Mouse (Mus musculus): ENCODE measurements around the gene Rps26. TPM values are rescaled to one million over a fixed set of nuclear protein-coding genes. Genes with fewer than 3 reads are reported as not detected.
"Not testable (repeated sequence)": the region's sequence is repeated elsewhere in the genome, so short reads cannot be mapped to it uniquely, and the experiment has no call there.

Gene Rps26
- polyA plus RNA-seq, 1 experiment from 2014 or later, result 429 TPM

GRCm38 (mm10) chr10:128635697-128636096 is 9.2 kb upstream of the Rps26 start:
- Histone ChIP-seq H3K36me3 (peaks cover 22% of the 10 kb centered on the region), H3K27ac (no peak overlapping the region), H3K9me3 (no peaks in the 10 kb centered on the region), H3K4me1 (peaks cover 25% of the 10 kb centered on the region), H3K27me3 (ENCODE audit: insufficient read depth, poor library complexity, severe bottlenecking) (peaks cover 20% of the 10 kb centered on the region; the same call in 1 of the 2 replicates), H3K4me3 (no peak overlapping the region)
- DNase-seq (ENCODE audit: low spot score), result no peak
- WGBS, result 87% methylated on average over 13 of the region's 13 CpGs

GRCm38 (mm10) chr10:128631571-128631970 is 5.0 kb upstream of the Rps26 start:
- H3K4me3 ChIP-seq, result no peak overlapping the region
- 26% methylated on average over 6 of the region's 6 CpGs for WGBS
- peaks cover 8% of the 10 kb centered on the region for H3K4me1 ChIP-seq
- peaks cover 20% of the 10 kb centered on the region; the same call in 1 of the 2 replicates for H3K27me3 ChIP-seq (ENCODE audit: insufficient read depth, poor library complexity, severe bottlenecking)
- H3K36me3 ChIP-seq, result peaks cover 19% of the 10 kb centered on the region
- H3K9me3 ChIP-seq, result no peaks in the 10 kb centered on the region
- no peak overlapping the region for H3K27ac ChIP-seq
- no peak for DNase-seq (ENCODE audit: low spot score)

GRCm38 (mm10) chr10:128630306-128630705 is 3.8 kb upstream of the Rps26 start:
- WGBS, result 79% methylated on average over 5 of the region's 5 CpGs
- Histone ChIP-seq H3K36me3 (peaks cover 14% of the 10 kb centered on the region), H3K27me3 (ENCODE audit: insufficient read depth, poor library complexity, severe bottlenecking) (peaks cover 15% of the 10 kb centered on the region; the same call in 1 of the 2 replicates)
- DNase-seq (ENCODE audit: low spot score); H3K9me3 ChIP-seq; H3K27ac ChIP-seq; H3K4me1 ChIP-seq; H3K4me3 ChIP-seq: not testable (repeated sequence)

- peaks cover 13% of the 10 kb centered on the region; the same call in 1 of the 2 replicates for H3K27me3 ChIP-seq (ENCODE audit: insufficient read depth, poor library complexity, severe bottlenecking)
- 70% methylated on average over 2 of the region's 2 CpGs for WGBS
- H3K4me3 ChIP-seq, result no peak overlapping the region
- peaks cover 13% of the 10 kb centered on the region for H3K4me1 ChIP-seq
- no peaks in the 10 kb centered on the region for H3K9me3 ChIP-seq
- peaks cover 18% of the 10 kb centered on the region for H3K36me3 ChIP-seq
- DNase-seq (ENCODE audit: low spot score), result no peak
- no peak overlapping the region for H3K27ac ChIP-seq
Observed at GRCm38 (mm10) chr10:128629746-128630145, 3.2 kb upstream of the Rps26 start.

GRCm38 (mm10) chr10:128627398-128628317 is 1.1 kb upstream of the Rps26 start:
- peaks cover 13% of the 10 kb centered on the region for H3K4me1 ChIP-seq
- WGBS, result 73% methylated on average over 10 of the region's 10 CpGs
- no peak for DNase-seq (ENCODE audit: low spot score)
- no peaks in the 10 kb centered on the region for H3K27me3 ChIP-seq (ENCODE audit: insufficient read depth, poor library complexity, severe bottlenecking)
- no peaks in the 10 kb centered on the region for H3K9me3 ChIP-seq
- no peak overlapping the region for H3K4me3 ChIP-seq
- no peak overlapping the region for H3K27ac ChIP-seq
- peaks cover 28% of the 10 kb centered on the region for H3K36me3 ChIP-seq

GRCm38 (mm10) chr10:128625287-128625894 is 1.2 kb downstream of the Rps26 start:
- Histone ChIP-seq H3K36me3 (peaks cover 29% of the 10 kb centered on the region), H3K27me3 (ENCODE audit: insufficient read depth, poor library complexity, severe bottlenecking) (no peaks in the 10 kb centered on the region), H3K27ac (peak overlapping the region; percentile 96), H3K9me3 (no peaks in the 10 kb centered on the region), H3K4me1 (peaks cover 8% of the 10 kb centered on the region), H3K4me3 (peak overlapping the region; percentile 85)
- WGBS, result 38% methylated on average over 7 of the region's 7 CpGs
- no peak for DNase-seq (ENCODE audit: low spot score)

GRCm38 (mm10) chr10:128623106-128623613 is 3.4 kb downstream of the Rps26 start:
- not testable (repeated sequence) for H3K4me1 ChIP-seq; H3K27ac ChIP-seq; H3K4me3 ChIP-seq; H3K27me3 ChIP-seq (ENCODE audit: insufficient read depth, poor library complexity, severe bottlenecking); DNase-seq (ENCODE audit: low spot score); H3K9me3 ChIP-seq
- peaks cover 29% of the 10 kb centered on the region for H3K36me3 ChIP-seq
- WGBS, result 74% methylated on average over 4 of the region's 4 CpGs

GRCm38 (mm10) chr10:128622702-128623101 is 3.8 kb downstream of the Rps26 start:
- no peaks in the 10 kb centered on the region for H3K27me3 ChIP-seq (ENCODE audit: insufficient read depth, poor library complexity, severe bottlenecking)
- 75% methylated on average over 4 of the region's 4 CpGs for WGBS
- DNase-seq (ENCODE audit: low spot score), result no peak
- peaks cover 29% of the 10 kb centered on the region for H3K36me3 ChIP-seq
- H3K9me3 ChIP-seq, result no peaks in the 10 kb centered on the region
- H3K4me3 ChIP-seq, result no peak overlapping the region
- peaks cover 8% of the 10 kb centered on the region for H3K4me1 ChIP-seq
- H3K27ac ChIP-seq, result no peak overlapping the region

- no peaks in the 10 kb centered on the region for H3K27me3 ChIP-seq (ENCODE audit: insufficient read depth, poor library complexity, severe bottlenecking)
- 79% methylated on average over 3 of the region's 3 CpGs for WGBS
- H3K27ac ChIP-seq, result no peak overlapping the region
- H3K36me3 ChIP-seq, result peaks cover 29% of the 10 kb centered on the region
- DNase-seq (ENCODE audit: low spot score), result no peak
- peaks cover 8% of the 10 kb centered on the region for H3K4me1 ChIP-seq
- no peaks in the 10 kb centered on the region for H3K9me3 ChIP-seq
- no peak overlapping the region for H3K4me3 ChIP-seq
Observed at GRCm38 (mm10) chr10:128621986-128622520, 4.5 kb downstream of the Rps26 start.

GRCm38 (mm10) chr10:128620241-128620640 is 6.3 kb downstream of the Rps26 start:
- H3K4me3 ChIP-seq, result no peak overlapping the region

GRCm38 (mm10) chr10:128619148-128619547 is 7.4 kb downstream of the Rps26 start:
- not testable (repeated sequence) for H3K27ac ChIP-seq
- WGBS, result 87% methylated on average over 5 of the region's 5 CpGs

More at GRCm38 (mm10) chr10:128620241-128620640, 6.3 kb downstream of the Rps26 start:
- no peaks in the 10 kb centered on the region for H3K9me3 ChIP-seq
- no peak for DNase-seq (ENCODE audit: low spot score)
- peaks cover 5% of the 10 kb centered on the region for H3K4me1 ChIP-seq
- H3K36me3 ChIP-seq, result peaks cover 26% of the 10 kb centered on the region
- no peak overlapping the region for H3K27ac ChIP-seq
- H3K27me3 ChIP-seq (ENCODE audit: insufficient read depth, poor library complexity, severe bottlenecking), result no peaks in the 10 kb centered on the region

GRCm38 (mm10) chr10:128618570-128618969 is 8.0 kb downstream of the Rps26 start:
- Histone ChIP-seq H3K9me3 (no peaks in the 10 kb centered on the region), H3K27ac (no peak overlapping the region), H3K27me3 (ENCODE audit: insufficient read depth, poor library complexity, severe bottlenecking) (no peaks in the 10 kb centered on the region; the same call in 1 of the 2 replicates), H3K36me3 (peaks cover 10% of the 10 kb centered on the region), H3K4me1 (no peaks in the 10 kb centered on the region), H3K4me3 (no peak overlapping the region)
- DNase-seq (ENCODE audit: low spot score), result no peak
- 77% methylated on average over 1 of the region's 1 CpGs for WGBS

More at GRCm38 (mm10) chr10:128619148-128619547, 7.4 kb downstream of the Rps26 start:
- H3K27me3 ChIP-seq (ENCODE audit: insufficient read depth, poor library complexity, severe bottlenecking); H3K4me1 ChIP-seq; H3K4me3 ChIP-seq; H3K9me3 ChIP-seq; DNase-seq (ENCODE audit: low spot score): not testable (repeated sequence)
- H3K36me3 ChIP-seq, result peaks cover 16% of the 10 kb centered on the region

Data from heart, embryonic 10.5 days (tissue).